Mouse (Mus musculus) adrenal gland, postnatal 25 days (tissue): Measurements from ENCODE around the gene Sema3f. TPM values are rescaled to one million over a fixed set of nuclear protein-coding genes. Genes with fewer than 3 reads are reported as not detected.

Experiments
- DNase-seq: peaks from one replicate; pipeline ENCODE4 v3.0.0; 2021; ENCODE audit warnings: mixed read lengths
- total RNA-seq: library from RNA; stranded (reverse); gene quantifications from 2 replicates; pipeline ENCODE4 v1.2.3, GENCODE M21; 2021

Gene Sema3f
- total RNA-seq, 1 experiment from 2014 or later: 23.6 TPM

DNA sequence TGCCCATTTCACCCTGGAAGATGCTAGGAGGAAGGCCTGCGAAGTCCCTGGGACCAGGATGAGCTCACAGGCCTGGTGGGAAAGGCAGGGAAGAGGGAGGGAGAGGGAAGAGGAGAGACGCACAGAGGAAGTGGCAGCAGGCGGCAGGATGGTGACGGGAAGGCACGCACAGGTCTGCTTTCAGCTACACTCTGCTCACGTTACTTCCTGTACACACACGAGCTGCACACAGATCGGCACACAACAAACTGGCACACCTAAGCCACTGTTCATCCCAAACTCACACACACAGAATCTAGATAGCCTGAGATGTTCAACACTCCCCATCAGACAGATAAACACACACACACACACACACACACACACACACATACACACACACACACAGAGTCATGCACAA lies 19.9 kb downstream of the Sema3f start:
- no peak for DNase-seq

DNA sequence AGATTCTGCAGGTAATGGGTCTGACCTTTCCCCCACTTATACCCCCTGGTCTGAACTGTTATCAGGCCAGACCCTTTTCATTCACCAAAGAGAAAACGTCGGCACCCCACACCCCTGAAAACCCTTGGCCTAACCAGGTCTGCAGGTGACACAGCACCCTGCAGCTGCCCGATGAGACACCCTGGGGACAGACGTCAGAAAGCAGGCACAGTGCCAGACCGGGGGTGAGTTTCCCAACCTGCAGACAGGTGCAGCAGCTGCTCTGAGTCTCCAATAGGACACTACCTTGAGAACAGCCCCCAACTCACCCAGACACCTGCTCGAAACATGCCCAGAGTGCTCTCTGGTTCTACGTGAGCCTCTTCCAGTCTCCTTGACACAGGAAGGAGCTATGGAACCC lies 21.3 kb downstream of the Sema3f start:
- DNase-seq: no peak

DNA sequence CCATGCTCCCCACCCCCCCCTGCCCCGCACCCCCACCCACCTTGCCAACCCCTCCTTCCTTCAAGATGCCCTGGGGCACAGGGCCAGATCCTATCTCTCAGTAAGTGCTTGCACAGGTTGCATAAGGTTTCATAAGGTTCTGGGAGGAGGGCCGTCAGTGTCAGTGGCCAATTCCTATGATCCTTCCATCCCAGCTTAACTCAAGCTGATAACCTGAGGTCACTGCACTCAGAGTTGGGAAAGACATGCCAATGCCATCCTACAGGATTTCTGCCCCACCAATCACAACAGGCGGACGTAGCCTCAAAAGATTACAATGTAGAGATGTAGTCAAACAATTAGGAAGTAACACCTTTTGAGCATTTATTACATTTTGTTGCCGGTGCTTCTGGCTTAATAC lies 21.9 kb downstream of the Sema3f start:
- no peak for DNase-seq

DNA sequence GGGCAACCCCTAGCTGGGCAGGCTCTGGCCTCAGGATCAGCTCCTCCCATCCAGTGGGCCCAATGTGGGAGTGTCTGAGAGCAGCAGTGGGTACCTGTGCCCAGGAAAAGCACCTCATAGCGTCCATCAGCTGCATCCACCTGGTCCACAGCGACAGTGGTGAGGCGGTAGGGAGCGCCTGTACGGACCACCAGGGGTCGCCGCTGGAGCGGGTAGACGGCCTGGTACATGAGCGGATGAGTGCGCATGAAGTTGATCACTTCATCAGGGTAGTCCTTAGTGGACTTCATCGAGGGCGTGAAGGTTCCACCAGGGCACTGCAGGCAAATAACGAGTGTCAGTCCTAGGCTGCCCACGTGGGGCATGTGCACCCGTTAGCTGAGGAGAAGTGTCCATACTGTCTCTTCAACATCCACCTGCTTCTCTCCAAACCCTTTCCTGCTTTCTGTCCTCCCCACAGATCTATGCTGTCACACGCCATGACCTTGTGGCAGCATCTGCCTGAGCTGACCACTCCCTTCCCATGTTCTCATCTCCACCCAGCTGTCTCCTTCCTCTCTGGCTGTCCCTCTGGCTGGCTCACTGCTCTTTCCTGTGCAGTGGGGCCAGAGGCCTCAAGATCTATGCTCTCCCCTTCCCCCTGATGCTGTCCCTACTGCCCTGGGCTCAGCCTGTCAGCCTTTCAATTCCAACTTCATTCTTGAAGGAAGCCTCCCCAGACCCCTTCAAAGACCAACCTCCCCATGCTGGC lies 24.9 kb downstream of the Sema3f start:
- DNase-seq: peak; percentile 65

DNA sequence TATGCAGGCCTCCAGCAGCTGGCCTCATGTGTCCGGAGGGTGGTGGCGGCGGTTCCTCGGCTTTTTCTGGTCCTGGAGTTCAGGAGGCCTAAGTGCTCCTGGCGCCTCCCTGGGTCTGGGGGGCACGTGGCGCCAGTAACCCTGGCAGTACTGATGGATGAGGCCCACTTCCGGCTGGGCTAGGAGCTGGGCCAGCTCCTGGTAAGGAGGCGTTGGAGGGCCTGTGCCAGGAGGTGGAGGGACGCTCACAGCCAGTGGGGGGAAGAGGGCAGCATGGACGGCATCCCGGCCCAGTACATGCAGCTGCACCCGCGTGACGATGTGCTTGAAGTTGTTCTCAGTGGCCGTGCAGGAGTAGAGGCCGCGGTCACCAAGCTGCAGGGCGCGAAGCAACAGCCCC lies 27.9 kb downstream of the Sema3f start:
- DNase-seq: no peak

DNA sequence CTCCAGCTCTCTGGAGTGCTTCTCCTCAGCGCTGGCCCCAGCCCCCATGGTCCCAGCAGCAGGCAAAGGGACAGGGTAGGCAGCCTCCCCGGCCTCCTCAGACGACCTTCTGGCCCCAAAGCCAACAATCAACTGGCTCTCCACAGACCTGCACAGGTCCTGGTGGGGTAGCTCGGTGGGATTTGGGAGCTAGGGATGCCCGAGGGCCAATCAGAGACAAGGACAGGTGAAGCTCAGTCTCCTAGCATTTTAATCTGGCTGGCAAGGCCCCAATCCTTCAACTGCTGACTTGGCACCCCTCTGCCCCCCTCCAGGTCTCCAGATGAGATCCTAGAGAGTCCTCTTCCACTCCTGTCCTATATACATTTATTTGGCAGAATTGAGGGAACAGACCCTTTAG lies 30.8 kb downstream of the Sema3f start, which contains the start of gene Gnat1:
TSS of gene Gnat1 (minus strand) at position 212 of the 400 bp plus-strand sequence.
- no peak for DNase-seq

DNA sequence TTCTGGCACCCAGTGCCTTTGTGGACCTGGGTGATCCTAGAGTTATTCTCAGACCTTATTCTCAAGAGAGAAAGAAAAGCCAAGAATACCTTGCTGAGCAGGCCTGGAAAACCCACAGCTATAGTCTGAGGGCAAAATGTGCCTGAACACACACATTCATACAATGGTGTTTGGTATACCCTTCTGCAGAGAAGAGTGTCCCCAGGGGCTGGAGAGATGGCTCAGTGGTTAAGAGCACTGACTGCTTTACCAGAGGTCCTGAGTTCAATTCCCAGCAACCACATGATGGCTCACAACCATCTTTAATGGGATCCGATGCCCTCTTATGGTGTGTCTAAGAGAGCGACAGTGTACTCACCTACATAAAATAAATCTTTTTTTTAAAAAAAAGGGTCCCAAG lies 31.4 kb downstream of the Sema3f start:
- no peak for DNase-seq

DNA sequence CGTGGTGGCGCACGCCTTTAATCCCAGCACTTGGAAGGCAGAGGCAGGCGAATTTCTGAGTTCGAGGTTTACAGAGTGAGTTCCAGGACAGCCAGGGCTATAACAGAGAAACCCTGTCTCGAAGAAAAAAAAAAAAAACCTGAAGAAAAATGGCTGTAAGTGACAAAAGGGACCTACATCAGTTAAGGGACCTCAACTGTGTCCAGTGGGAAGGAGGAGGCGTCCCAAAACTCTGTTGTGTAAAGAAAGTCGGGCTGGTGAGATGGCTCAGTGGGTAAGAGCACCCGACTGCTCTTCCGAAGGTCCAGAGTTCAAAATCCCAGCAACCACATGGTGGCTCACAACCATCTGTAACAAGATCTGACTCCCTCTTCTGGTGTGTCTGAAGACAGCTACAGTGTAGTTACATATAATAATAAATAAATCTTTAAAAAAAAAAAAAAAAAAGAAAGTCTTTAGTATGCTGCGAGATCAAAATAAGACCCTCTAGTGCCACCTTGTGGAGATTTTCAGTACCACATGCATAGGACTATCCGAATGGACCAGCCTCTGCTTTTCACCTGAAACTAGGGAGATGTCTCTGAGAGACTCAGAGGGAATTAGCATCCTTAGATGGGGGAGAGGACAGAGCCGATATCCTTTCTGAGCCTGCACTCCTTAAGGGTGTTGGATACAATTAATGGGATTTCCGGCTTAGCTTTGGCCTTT lies 32.3 kb downstream of the Sema3f start:
- DNase-seq: peak; percentile 39

DNA sequence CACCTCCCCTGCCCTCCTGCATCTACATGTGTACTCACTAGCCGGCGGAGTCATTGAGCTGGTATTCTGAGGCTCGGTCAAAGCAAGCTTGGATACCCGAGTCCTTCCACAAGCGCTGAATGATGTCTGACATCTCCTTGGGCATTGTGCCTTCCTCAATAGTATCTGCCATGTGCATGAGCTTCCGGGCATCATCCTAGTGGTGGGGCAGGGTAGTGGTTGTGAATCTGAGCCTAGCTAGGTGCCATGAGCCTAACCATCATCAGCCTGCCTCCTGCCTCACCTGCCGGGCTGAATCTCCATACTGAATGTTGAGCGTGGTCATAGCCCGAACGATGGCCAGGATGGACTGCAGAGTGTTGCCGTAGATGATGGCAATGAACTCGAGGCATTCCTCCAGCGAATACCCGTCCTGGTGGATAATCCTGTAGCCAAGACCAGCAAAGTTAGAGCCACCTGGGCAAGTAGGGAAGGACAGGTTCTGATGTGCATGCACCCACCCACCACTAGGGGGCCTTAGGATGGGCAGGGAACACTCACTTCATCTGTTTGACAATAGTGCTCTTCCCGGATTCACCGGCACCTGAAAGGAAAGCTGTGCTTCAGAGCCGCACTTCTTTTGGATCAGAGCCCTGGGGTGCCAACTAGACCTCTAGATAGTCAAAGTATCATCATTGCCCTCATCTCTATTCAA lies 33.0 kb downstream of the Sema3f start:
- peak; percentile 43 for DNase-seq

DNA sequence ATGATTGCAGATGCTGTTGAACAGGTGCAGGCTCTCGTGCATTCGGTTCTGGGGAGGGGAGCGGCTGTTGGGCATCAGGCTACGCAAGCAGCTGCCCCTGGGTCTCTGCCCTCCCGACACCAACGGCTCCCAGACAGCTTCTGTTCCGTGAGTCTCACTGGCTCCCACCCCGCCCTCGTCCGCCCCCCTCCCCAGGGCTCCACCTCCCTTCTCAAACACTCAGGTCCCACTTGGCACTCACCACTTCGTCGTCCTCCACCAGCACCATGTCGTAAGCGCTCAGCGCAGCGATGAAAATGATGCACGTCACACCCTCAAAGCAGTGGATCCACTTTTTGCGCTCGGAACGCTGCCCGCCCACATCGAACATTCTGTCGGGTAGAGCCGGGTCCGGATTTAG lies 34.0 kb downstream of the Sema3f start:
- no peak for DNase-seq

DNA sequence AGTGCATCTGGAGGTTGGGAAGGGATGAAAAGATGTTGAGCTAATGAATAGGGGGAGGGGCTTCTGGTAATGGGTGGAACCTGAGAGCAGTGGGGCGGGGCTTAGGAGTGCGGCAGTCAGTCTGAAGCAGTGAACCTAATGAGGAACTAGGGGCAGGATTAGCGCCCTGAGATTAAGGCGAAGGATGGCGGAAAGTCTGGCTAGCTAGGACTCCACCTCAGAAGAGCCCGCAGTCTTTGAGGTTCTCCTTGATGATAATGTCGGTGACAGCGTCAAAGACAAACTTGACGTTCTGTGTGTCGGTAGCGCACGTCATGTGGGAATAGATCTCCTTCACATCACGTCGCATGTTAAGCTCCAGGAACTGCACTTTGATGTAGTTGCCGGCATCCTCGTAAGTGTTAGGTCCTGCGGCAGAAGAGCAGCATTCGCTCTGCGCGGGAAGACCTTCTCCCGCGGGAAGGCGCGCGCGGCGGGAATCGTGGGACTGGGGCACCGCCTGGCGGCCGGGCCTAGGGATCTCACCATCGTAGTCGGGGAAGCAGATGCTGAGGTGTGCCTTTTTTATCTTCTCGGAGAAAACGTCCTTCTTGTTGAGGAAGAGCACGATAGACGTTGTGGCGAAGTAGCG lies 34.5 kb downstream of the Sema3f start:
- peak; percentile 81 for DNase-seq

DNA sequence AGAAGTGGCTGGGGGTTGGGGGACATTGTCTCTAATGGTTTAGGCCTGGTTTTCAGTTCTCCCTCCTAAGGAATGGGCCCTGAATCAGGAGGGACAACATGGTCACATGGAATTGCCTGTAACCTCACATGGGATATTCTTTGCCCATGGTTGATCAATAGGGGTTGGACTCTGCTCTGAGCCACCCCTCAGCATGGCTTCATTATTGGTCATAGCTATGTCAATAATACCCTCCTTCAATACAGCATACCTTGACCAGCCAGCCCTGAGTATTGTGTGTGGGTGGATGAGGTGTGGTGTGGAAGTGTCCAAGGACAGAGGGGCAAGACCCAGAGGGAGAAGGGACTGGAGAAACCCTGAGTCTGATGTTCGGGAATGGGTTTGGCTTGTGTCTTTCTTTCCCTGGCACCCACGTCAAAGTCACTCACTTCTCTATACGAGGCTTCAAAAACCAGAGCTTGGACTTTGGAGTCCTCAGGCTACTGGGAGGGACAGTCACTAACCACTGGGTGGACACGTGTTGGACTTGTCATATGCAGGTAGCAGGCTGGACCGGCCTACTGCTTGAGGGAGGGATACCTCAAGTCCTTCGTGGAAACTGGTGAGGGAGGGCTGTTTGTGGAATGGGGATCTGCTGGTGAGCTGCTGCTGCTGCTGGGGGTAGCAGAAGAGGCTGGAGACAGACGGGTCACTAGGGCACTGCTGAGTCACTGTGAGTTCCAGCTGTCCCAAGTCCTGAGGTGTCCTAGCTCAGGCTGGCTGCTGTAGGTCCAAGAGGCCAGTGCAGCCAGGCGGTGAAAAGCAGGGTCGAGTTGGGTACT lies 35.5 kb downstream of the Sema3f start:
- no peak for DNase-seq

DNA sequence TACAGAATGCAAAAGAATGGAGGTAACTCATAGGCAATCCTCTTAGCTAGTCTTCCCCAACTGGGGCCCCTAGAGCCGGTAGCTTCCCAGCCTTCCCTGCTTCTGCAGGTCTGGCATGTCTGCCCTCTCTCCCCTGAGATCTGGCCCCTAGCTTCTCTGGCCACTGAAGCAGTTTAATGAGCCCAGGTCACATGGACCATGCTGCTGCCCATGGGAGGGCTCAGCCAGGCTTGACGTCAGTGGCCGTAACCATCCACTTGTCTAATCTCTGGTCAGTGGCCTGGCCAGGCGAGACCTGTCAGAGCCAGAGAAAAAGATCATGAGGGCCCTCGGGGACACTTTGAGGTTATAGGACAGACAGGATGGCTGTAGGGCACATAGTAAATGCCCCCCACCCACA lies 40.0 kb downstream of the Sema3f start:
- no peak for DNase-seq

DNA sequence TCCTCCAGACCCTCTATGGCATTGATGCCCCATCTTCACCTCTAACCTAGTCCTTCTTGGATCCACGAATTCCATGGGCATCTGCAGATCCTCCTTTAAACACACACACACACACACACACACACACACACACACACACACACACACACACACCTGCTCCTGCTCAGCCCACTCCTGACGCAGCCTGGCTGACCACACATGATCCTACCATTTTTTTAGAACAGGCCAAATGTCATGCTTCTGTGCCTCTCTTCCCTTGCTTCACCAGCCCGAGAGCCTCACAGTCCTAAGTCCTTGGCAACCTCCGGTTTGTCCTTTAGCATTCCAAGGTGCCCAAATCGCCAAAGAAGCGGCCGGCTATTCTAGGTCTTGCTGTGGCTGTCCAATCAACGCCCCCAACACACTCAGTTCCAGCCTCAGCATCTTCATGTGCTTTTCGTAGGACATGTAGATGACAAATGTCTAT lies 40.8 kb downstream of the Sema3f start, which contains the start of gene Slc38a3:
TSS of gene Slc38a3 (minus strand) at position 51 of the 466 bp plus-strand sequence.
- no peak for DNase-seq

DNA sequence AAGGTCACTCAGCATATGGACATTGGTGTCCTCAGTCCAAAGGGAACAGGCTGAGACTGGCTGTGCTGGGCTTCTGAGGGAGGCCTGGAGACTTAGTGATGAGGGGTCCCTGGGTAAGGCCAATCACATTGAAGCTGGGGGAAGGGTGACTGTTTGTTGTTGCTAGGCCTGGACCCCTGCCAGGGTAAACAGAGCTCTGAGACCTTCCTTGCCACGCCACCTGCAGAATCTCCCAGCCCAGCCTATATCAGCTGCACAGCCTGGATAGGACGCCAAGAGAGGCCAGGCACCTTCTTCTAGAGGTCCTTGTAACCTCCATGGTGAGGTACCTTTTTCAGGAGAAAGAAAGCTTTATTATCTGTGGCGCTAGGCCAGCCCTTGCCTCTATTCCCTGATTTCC lies 41.4 kb downstream of the Sema3f start:
- no peak for DNase-seq

DNA sequence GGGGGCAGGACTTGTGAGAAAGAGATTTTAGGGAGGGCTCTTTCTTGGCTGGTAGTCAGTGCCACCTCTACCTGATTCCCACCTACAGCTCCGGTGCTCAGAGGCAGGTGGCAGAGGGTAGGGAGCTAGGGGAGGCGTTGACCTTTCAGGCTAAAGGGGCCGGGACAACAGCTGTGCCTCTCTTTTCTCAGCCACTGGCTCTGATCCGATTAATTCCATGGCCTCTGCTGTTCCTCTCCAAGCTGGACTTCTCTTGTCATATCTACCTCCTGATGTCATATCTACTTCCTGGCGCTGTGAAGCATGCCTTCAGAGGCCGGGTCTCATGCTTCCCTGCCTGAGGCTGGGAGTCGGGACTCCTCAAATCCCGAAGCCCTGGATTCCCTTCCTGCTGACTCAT lies 42.3 kb downstream of the Sema3f start:
- no peak for DNase-seq

DNA sequence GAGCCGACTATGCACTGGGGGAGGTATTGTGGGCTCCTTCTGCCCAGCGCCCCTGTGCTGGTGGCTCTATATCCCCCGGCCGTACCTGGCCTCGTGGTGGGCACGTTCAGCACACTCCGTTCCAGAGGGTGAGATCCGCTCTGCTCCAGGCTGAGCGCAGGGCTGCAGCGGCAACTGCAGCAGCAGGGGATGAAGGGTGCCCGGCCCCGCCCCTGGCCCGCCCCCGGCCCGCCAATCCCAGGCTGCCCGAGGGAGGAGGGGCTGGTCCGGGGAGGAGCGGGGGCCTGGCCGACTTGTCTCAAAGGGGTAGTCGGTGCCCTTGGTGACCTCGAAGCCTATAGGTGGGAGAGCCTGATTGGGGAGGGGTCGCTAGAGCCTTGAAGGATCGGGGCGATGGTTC lies 43.1 kb downstream of the Sema3f start:
- peak; percentile 37 for DNase-seq

DNA sequence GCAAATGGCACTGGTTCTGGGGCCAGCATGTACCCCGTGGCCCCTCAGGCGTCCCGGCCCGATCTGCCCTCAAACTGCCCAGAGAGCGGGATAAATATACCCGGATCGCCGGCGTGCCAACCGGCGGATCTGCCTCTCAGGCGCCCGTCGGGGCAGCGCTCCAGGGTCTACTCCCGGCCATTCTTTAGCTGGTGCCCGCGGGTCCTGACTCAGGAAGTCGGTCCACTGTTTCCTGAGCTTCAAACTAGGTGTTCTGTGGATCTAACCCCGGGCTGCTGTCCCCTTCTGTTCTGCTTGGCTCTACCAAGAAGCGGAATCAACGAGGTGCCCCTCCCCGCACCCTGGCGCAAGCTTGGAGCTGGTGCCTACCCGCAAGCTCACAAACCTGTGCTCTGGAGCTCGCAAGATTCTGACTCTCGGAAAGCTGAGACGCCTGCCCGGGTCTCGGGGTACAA lies 43.5 kb downstream of the Sema3f start:
- no peak for DNase-seq

DNA sequence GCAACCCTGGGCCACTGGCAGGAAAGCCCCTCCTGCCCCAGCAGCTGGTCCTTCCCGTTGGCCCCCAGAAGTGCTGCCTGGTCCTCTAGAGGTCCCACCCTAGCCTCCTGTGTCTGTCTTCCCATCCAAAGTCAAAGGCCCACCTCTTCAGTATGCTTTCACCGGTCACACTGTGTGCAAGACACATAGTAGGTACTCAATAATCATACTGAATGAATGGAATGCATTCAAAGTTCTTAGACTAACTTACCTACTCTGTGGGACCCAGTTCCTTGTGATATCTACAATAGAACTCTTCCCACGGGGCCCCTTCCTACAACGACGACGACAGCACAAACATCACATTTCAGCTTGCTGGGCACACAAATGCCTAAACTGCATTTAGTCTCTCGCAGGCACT lies 45.0 kb downstream of the Sema3f start:
- DNase-seq: no peak

DNA sequence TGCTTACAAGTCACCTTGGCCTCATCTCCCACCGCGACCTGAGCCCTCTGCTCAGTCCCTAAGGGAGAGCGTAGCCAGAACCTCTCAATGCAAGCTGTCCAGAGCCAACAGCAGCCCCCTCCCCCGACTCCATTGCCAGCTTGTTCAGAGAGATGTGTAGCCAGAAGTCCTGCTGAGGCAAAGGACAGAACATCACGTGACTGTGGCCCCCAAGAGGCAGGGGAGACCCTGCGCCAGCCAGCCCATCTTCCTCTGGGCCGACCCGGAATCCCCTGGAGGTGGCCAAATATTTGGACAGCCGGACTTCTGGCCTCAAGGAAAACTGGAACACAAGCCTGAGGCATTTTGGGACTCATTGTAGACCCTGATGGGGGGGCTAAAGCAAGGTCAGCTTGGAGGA lies 46.8 kb downstream of the Sema3f start:
- no peak for DNase-seq

DNA sequence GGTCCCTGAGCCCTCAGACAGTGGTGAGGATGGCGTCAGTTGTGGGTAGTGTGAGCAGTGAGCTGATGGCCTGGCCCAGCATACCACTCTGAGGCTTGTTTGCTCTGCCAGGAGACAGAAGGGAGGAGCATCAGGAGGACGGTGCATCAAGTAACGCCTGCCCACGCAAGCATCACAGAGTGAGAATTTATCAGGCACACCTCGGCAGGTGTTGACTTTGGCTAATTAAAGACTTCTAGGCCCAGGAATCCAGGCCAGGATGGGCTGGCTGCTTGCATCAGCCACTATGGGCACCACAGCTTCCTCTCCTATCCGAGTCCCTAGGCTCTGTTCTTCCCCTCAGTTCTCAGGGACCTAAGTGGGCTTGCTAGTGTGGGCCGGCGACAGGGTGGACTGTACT lies 47.9 kb downstream of the Sema3f start:
- no peak for DNase-seq

DNA sequence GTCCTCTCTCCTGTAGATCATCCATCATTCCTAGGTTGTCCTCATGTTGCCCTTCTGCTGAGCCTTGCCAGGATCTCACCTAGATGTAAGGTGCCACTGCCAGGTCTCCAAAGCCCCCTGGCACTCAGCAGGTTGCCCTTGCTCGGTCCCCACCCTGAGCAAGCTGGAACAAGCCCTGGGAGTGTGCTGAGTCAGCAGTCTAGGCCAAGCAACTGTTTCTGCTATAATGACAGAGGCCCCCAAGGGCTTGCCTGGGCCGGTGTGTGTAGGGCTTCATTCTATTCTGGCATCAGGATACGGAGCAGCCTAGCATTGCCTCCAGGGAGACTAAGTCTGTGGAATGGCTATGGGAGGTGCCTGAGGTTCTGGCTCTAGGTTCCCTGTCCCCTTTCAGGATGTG lies 49.5 kb downstream of the Sema3f start:
- DNase-seq: no peak
